Mouse (Mus musculus) gastrocnemius, adult 18-20 months (tissue): ENCODE measurements around the gene Ctnna3. TPM values are rescaled to one million over a fixed set of nuclear protein-coding genes. Genes with fewer than 3 reads are reported as not detected.
"Not testable (repeated sequence)": the region's sequence is repeated elsewhere in the genome, so short reads cannot be mapped to it uniquely, and the experiment has no call there.

ENCODE experiments used
- DNase-seq: peaks from one replicate; pipeline ENCODE4 v3.0.0; 2021; ENCODE audit warnings: low spot score
- total RNA-seq, 2 experiments: library from RNA; stranded (reverse); gene quantifications; 2 replicates each; pipeline ENCODE4 v1.2.3; 2021

Ctnna3 gene
- total RNA-seq, 2 experiments from 2014 or later, result 22.0 to 26.9 TPM

GRCm38 (mm10) chr10:64146511-64146910 is 716.6 kb downstream of the Ctnna3 start:
- DNase-seq, result no peak

GRCm38 (mm10) chr10:64181696-64182095 is 751.8 kb downstream of the Ctnna3 start:
- no peak for DNase-seq

GRCm38 (mm10) chr10:64182731-64183130 is 752.8 kb downstream of the Ctnna3 start:
- DNase-seq, result no peak

- DNase-seq, result no peak
These were observed 758.1 kb downstream of the Ctnna3 start for GRCm38 (mm10) chr10:64188046-64188445.

- no peak for DNase-seq
These were observed 767.7 kb downstream of the Ctnna3 start for GRCm38 (mm10) chr10:64197584-64197983.

- DNase-seq, result no peak
These were observed 785.7 kb downstream of the Ctnna3 start for GRCm38 (mm10) chr10:64215632-64216031.

- DNase-seq, result no peak
These were observed 793.1 kb downstream of the Ctnna3 start for GRCm38 (mm10) chr10:64223023-64223422.

- DNase-seq, result no peak
These were observed 794.1 kb downstream of the Ctnna3 start for GRCm38 (mm10) chr10:64224007-64224406.

- DNase-seq, result no peak
These were observed 794.5 kb downstream of the Ctnna3 start for GRCm38 (mm10) chr10:64224424-64224823.

GRCm38 (mm10) chr10:64225826-64226225 is 795.9 kb downstream of the Ctnna3 start:
- peak; percentile 64 for DNase-seq

GRCm38 (mm10) chr10:64243421-64243820 is 813.5 kb downstream of the Ctnna3 start:
- DNase-seq, result no peak

- DNase-seq, result no peak
These were observed 838.3 kb downstream of the Ctnna3 start for GRCm38 (mm10) chr10:64268156-64268555.

GRCm38 (mm10) chr10:64275143-64275542 is 845.2 kb downstream of the Ctnna3 start:
- no peak for DNase-seq

GRCm38 (mm10) chr10:64278836-64279235 is 848.9 kb downstream of the Ctnna3 start:
- no peak for DNase-seq

- DNase-seq, result no peak
These were observed 875.9 kb downstream of the Ctnna3 start for GRCm38 (mm10) chr10:64305802-64306201.

- no peak for DNase-seq
These were observed 881.9 kb downstream of the Ctnna3 start for GRCm38 (mm10) chr10:64311622-64312292.

- DNase-seq, result no peak
These were observed 890.4 kb downstream of the Ctnna3 start for GRCm38 (mm10) chr10:64320332-64320731.

- no peak for DNase-seq
These were observed 912.9 kb downstream of the Ctnna3 start for GRCm38 (mm10) chr10:64342702-64343379.

GRCm38 (mm10) chr10:64373288-64373687 is 943.4 kb downstream of the Ctnna3 start:
- no peak for DNase-seq

- no peak for DNase-seq
These were observed 947.9 kb downstream of the Ctnna3 start for GRCm38 (mm10) chr10:64377751-64378150.

GRCm38 (mm10) chr10:64396579-64396978 is 966.7 kb downstream of the Ctnna3 start:
- DNase-seq, result no peak

GRCm38 (mm10) chr10:64418396-64418795 is 988.5 kb downstream of the Ctnna3 start:
- not testable (repeated sequence) for DNase-seq

GRCm38 (mm10) chr10:64438736-64439135 is 1008.8 kb downstream of the Ctnna3 start:
- DNase-seq, result no peak
